Mouse (Mus musculus): ENCODE data around the gene Eapp.

The Eapp gene

DNA sequence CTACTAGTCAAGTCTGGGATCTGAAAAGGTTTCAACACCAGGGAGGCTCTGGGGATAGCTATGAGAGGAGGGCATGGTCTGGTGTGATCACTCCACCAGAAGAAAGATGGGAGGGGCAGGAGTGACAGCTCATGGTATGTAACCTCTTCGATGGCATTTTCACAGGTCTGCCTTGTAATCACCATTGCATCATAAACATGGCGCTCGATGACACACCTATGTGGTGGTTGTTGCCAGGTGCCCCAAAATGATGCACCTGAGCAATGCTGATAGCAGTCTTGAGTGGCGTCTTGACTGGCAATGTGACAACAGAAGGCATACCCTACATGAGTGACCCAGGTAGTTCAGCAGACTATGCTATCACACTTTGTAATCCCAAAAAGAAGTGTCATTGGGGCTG lies 54.3 kb downstream of the Eapp start:
- in situ Hi-C loops (cut with MboI, MseI): no loop called here

DNA sequence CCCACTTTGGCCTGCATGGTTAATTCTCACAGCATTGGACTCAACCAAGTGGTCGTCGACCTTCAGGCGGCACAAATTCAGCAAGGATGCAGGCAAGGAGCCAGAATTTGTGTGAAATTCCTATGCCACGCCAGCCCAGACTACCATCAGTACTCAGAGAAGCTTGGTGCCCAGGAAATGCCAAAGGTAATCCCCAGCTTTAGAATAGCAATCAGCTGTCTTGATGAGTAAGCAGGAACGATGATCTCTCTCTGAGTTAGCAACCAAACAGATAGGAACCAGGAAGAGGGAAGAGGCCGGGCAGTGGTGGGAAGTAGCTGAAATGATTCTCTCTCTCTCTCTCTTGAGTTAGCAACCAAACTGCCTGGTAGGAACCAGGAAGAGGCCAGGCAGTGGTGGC lies 55.4 kb downstream of the Eapp start:
- in situ Hi-C loops (cut with MboI, MseI): no loop called here

DNA sequence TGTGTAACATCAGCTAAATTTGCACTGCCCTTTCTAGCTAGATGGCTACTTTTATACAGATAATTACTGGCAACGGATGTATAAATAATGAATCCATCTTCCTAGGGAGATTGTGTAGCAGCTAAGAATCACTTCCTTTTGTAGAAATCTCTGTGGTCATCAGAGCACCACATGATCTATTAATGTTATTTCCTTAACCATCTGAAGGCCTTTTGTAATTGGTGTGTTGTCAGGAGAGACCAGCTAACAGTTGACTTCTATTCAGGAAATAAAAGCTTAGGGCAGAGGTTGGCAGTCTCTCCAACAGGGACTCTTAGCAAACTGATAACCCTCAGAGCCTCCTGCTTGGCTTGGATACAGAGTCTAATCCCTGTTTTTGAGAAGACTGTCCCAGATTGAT lies 58.7 kb downstream of the Eapp start:
- in situ Hi-C loops (cut with MboI, MseI): no loop called here

DNA sequence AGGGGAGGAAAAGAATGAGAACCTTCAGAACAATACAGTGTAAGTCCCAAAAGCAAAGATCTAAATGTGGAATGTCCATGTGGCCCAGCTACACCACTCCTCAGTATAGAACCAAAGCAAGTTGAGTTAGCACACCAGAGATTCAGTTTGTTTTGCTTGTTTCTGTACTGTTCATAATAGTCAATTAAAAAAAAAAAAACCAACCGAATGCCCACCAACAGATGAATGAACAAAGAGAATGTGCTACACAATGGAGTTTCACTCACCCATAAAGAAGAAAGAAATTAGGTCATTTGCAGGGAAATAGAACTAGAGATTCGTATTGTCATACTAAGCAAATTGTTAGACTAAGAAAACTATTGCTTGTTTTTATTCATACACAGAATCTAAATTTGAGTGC lies 63.6 kb downstream of the Eapp start:
- in situ Hi-C loops (cut with MboI, MseI): no loop called here

DNA sequence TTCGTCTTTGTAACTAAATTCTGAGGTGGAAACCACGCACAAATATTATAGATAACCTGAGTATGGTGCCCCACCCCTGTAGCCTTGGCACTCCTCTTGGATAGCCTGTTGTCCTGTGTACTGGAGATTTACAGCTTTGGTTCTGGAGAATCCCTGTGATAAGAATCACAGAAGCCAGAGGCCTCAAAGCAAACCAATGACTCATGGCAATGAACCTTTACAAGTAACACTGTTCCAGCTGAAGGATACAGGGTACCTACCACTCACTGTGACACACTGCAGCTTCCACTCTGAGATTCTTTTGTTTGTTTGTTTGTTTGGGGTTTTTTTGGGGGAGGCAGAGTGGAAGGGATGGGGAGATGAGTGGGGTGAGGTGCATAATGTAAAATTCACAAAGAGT lies 73.8 kb downstream of the Eapp start:
- in situ Hi-C loops (cut with MboI, MseI): loop anchor here (5.0 kb wide), 1 partner anchor 65 kb away; no protein-coding TSS in a partner anchor
